Mouse (Mus musculus): ENCODE data around the gene C5ar2. TPM values are rescaled to one million over a fixed set of nuclear protein-coding genes. Genes with fewer than 3 reads are reported as not detected.

The C5ar2 gene
- total and polyA plus RNA-seq, 2 experiments from 2014 or later = 0.65 to 0.67 TPM

DNA sequence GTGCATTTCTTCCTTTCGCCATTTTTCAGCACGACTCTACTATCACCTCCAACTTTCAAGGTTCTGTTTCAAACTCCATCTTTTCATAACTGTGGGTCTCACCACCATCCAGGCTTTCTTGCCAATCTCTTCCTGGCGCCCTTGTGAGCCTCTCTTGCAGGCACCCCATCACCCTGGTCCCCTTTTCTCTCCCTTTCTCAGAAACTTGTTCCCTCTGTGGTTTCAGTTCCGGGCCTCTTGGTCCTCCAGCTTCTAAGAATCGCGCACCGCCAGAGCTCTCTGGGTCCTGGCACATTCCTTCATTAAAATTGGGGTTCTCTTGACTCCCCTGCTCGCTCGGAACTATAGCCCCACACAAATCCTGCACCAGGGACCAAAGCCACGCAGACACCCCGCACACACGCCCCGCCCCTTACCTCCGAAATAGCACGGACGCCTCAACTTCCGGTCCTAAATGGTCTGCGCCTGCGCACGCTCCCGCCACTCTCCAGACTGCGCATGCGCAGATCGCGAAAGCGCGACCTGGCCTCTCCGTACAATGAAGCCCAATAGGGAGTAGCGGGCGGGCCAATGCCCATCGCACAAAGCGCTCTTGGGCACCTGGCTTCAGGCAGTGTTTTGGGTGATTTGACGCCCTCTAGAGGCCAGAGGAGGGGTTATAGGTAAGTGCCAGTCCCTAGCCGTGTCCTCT is 22.2 kb downstream of the C5ar2 start, which contains the start of gene Dhx34:
Gene Dhx34, minus strand, starts transcription at position 456 of the 691 bp plus-strand sequence.
- H3K9ac ChIP-seq (replicated peaks; ENCODE audit: low read depth, low read length) = peak within 1 kb of the TSS; percentile 67
- DNase-seq (ENCODE audit: low spot score) (peak; percentile 96), ATAC-seq (ENCODE audit: insufficient read depth, low read depth) (peak; percentile 97)
- peaks cover 17% of the 10 kb centered on the region for H3K36me3 ChIP-seq (replicated peaks; ENCODE audit: control insufficient read depth, insufficient read depth, low read length)
- peak within 1 kb of the TSS; percentile 85 for H3K4me2 ChIP-seq (ENCODE audit: low read depth, low read length)
- WGBS = 1% methylated on average over 34 of the region's 34 CpGs
- H3K4me1 ChIP-seq (ENCODE audit: control insufficient read depth, insufficient read depth) = peaks cover 9% of the 10 kb centered on the region
- no peaks in the 10 kb centered on the region for H3K9me3 ChIP-seq (replicated peaks; ENCODE audit: control insufficient read depth, low read length)
- peak within 1 kb of the TSS; percentile 67 for H3K27ac ChIP-seq (ENCODE audit: low read depth)
- H3K4me3 ChIP-seq (ENCODE audit: low read depth, low read length) = peak within 1 kb of the TSS; percentile 63
- H3K27me3 ChIP-seq (ENCODE audit: control insufficient read depth, insufficient read depth, low read length) = no peaks in the 10 kb centered on the region
- no peak for TF ChIP-seq EP300 (IDR thresholded peaks at IDR 0.05; ENCODE audit: low read depth)
- peak; percentile 27; the same call in 1 of the 2 replicates for TF ChIP-seq CTCF (IDR thresholded peaks at IDR 0.05; ENCODE audit: low read depth)

DNA sequence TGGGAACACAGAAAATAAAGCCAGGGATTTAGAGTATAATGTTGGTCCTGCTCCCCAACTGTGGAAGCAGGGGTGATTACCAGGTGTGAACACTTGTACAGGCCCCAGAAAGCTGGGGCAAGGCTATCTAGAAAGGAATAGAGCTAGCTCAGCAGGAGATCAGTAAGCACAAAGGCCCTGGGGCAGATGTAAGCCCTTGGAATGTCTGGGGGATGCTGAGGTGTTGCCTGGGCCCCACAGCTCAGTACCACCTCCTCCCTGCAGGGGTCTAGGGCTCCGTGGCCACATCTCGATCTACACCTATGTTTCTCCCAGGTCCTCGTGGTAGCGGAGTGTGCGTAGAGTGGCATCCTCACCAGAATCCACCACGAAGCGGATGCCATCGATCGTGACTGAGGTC is 30.0 kb downstream of the C5ar2 start:
- Histone ChIP-seq H3K4me2 (ENCODE audit: low read depth, low read length) (no peak overlapping the region), H3K36me3 (replicated peaks; ENCODE audit: control insufficient read depth, insufficient read depth, low read length) (peaks cover 82% of the 10 kb centered on the region), H3K4me3 (ENCODE audit: low read depth, low read length) (no peak overlapping the region), H3K27me3 (ENCODE audit: control insufficient read depth, insufficient read depth, low read length) (no peaks in the 10 kb centered on the region), H3K27ac (ENCODE audit: low read depth) (no peak overlapping the region), H3K4me1 (ENCODE audit: control insufficient read depth, insufficient read depth) (no peaks in the 10 kb centered on the region), H3K9ac (replicated peaks; ENCODE audit: low read depth, low read length) (no peak overlapping the region), H3K9me3 (replicated peaks; ENCODE audit: control insufficient read depth, low read length) (no peaks in the 10 kb centered on the region)
- 94% methylated on average over 9 of the region's 9 CpGs for WGBS
- no peak for ATAC-seq (ENCODE audit: insufficient read depth, low read depth)
- DNase-seq (ENCODE audit: low spot score) = no peak
- TF ChIP-seq EP300 (IDR thresholded peaks at IDR 0.05; ENCODE audit: low read depth) (no peak), CTCF (IDR thresholded peaks at IDR 0.05; ENCODE audit: low read depth) (no peak)

DNA sequence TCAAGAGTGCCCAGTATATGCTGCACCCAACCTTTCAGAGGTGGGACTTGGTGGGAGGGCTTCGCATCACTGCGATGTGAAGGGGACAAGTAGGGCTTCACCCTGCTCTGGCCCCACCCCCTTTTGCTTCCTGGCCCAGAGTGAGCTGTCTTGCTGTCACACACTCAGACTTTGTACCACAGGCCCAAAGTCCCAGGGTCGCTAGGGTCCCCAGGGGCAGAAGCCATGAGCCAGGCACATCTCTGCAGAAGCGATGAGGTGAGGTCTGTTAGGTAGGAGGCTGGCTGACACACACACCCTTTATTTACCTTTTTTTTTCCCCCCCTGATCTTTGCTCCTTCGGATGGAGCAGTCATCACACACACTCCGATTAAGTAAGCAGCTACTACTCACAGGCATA is 30.8 kb downstream of the C5ar2 start:
- no peak overlapping the region for H3K4me2 ChIP-seq (ENCODE audit: low read depth, low read length)
- no peaks in the 10 kb centered on the region for H3K4me1 ChIP-seq (ENCODE audit: control insufficient read depth, insufficient read depth)
- no peak overlapping the region for H3K9ac ChIP-seq (replicated peaks; ENCODE audit: low read depth, low read length)
- H3K4me3 ChIP-seq (ENCODE audit: low read depth, low read length) = no peak overlapping the region
- WGBS = 91% methylated on average over 6 of the region's 6 CpGs
- TF ChIP-seq CTCF (IDR thresholded peaks at IDR 0.05; ENCODE audit: low read depth) (no peak), EP300 (IDR thresholded peaks at IDR 0.05; ENCODE audit: low read depth) (no peak)
- no peak for DNase-seq (ENCODE audit: low spot score)
- no peaks in the 10 kb centered on the region for H3K27me3 ChIP-seq (ENCODE audit: control insufficient read depth, insufficient read depth, low read length)
- no peak for ATAC-seq (ENCODE audit: insufficient read depth, low read depth)
- peaks cover 78% of the 10 kb centered on the region for H3K36me3 ChIP-seq (replicated peaks; ENCODE audit: control insufficient read depth, insufficient read depth, low read length)
- H3K9me3 ChIP-seq (replicated peaks; ENCODE audit: control insufficient read depth, low read length) = no peaks in the 10 kb centered on the region
- no peak overlapping the region for H3K27ac ChIP-seq (ENCODE audit: low read depth)

DNA sequence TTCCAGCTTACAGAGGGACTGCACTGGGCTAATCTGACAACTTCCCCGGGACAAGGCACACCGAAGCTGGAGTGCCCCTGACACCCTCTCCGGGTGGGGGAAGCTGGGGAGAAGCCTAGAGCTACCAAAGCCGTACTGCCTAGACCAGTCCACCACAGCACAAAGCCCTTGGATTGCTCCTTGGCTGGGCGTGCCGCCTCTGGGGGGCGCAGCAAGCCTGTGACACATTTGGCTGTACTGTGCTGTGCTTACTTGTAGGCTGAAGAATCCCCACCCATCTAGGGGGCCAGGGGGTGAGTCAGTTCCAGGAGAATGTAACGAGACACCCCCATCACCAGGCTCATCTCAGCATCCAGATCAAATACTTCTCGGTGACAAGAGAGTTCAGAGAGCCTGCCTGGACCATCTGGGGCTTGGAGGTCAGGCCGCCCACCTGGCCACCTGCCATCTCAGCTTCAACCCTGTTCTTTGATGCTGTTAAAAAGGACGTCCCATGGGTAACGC is 33.0 kb downstream of the C5ar2 start:
- no peaks in the 10 kb centered on the region for H3K27me3 ChIP-seq (ENCODE audit: control insufficient read depth, insufficient read depth, low read length)
- peaks cover 75% of the 10 kb centered on the region for H3K36me3 ChIP-seq (replicated peaks; ENCODE audit: control insufficient read depth, insufficient read depth, low read length)
- H3K27ac ChIP-seq (ENCODE audit: low read depth) = no peak overlapping the region
- DNase-seq (ENCODE audit: low spot score) (no peak), ATAC-seq (ENCODE audit: insufficient read depth, low read depth) (no peak)
- H3K4me1 ChIP-seq (ENCODE audit: control insufficient read depth, insufficient read depth) = no peaks in the 10 kb centered on the region
- TF ChIP-seq CTCF (IDR thresholded peaks at IDR 0.05; ENCODE audit: low read depth) (no peak; the same call in 1 of the 2 replicates), EP300 (IDR thresholded peaks at IDR 0.05; ENCODE audit: low read depth) (no peak)
- no peak overlapping the region for H3K9ac ChIP-seq (replicated peaks; ENCODE audit: low read depth, low read length)
- no peak overlapping the region for H3K4me2 ChIP-seq (ENCODE audit: low read depth, low read length)
- no peaks in the 10 kb centered on the region for H3K9me3 ChIP-seq (replicated peaks; ENCODE audit: control insufficient read depth, low read length)
- WGBS = 71% methylated on average over 12 of the region's 12 CpGs
- H3K4me3 ChIP-seq (ENCODE audit: low read depth, low read length) = no peak overlapping the region

DNA sequence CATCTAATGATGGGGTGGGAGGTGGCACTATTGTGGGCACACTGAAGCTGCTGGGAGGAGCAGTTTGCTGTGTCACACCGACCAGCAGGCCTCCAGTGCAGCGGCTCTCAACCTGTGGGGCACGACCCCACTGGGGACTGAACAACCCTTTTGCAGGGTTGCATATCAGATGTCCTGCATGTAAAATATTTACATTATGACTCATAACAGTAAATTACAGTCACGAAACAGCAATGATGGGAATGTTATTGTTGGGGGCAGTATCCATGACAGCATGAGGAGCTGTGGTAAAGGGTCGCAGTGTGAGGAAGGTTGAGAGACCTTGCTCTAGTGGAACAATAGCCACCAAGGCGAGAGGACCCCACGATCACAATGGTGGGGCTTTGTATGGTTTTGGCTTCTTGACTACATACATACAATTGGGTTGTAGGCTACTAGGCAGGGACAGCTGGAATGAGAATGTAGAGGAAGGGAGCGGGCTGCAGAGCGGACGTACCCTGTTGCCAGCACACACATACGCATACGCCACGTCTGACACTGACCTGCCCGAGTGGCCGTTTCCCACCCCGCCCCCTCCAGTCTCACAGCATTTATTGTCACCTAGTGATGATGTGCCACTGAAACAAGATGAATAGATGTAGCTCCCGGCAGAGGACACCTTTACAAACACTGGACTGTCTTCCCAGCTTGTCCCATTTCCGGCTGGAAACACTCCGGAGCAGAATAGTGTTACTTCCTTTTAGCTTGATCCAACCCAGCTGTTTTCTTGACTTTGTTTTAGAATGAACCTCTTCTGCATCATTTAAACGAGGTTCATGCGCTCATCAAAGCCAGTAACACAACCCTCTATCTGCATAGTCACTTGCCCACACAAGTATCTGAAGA is 34.9 kb downstream of the C5ar2 start:
- Histone ChIP-seq H3K4me1 (ENCODE audit: control insufficient read depth, insufficient read depth) (no peaks in the 10 kb centered on the region), H3K36me3 (replicated peaks; ENCODE audit: control insufficient read depth, insufficient read depth, low read length) (peaks cover 69% of the 10 kb centered on the region), H3K9ac (replicated peaks; ENCODE audit: low read depth, low read length) (no peak overlapping the region), H3K27me3 (ENCODE audit: control insufficient read depth, insufficient read depth, low read length) (no peaks in the 10 kb centered on the region), H3K9me3 (replicated peaks; ENCODE audit: control insufficient read depth, low read length) (no peaks in the 10 kb centered on the region), H3K4me2 (ENCODE audit: low read depth, low read length) (no peak overlapping the region), H3K4me3 (ENCODE audit: low read depth, low read length) (no peak overlapping the region), H3K27ac (ENCODE audit: low read depth) (no peak overlapping the region)
- no peak for DNase-seq (ENCODE audit: low spot score)
- TF ChIP-seq CTCF (IDR thresholded peaks at IDR 0.05; ENCODE audit: low read depth) (no peak), EP300 (IDR thresholded peaks at IDR 0.05; ENCODE audit: low read depth) (no peak)
- WGBS = 79% methylated on average over 21 of the region's 21 CpGs
- no peak for ATAC-seq (ENCODE audit: insufficient read depth, low read depth)
